Mouse (Mus musculus) kidney, postnatal 0 days (tissue): ENCODE measurements around the gene Fam208a. TPM values are rescaled to one million over a fixed set of nuclear protein-coding genes. Genes with fewer than 3 reads are reported as not detected.

Source experiments
- ATAC-seq: fragments of 200-750 bp; cut with Nextera tagmentation; replicated peaks from 2 replicates; pipeline ENCODE4 v1.8.0; 2017; ENCODE audit warnings: low read depth, moderate number of reproducible peaks, moderate TSS enrichment, moderate library complexity; ENCODE audit not compliant: low FRiP score
- DNase-seq: peaks from one replicate; pipeline ENCODE4 v3.0.0-alpha.2; 2016; ENCODE audit warnings: low spot score
- H3K27ac ChIP-seq: fragments of 300-500 bp; sonication (generic); 2 replicates; pipeline ENCODE4 v1.5.1; 2014; ENCODE audit warnings: mild to moderate bottlenecking
- H3K27me3 ChIP-seq: fragments of 300-500 bp; sonication (generic); 2 replicates; pipeline ENCODE4 v1.6.1; 2014; ENCODE audit warnings: low read length, mixed read lengths; ENCODE audit not compliant: insufficient read depth
- H3K36me3 ChIP-seq: fragments of 300-500 bp; sonication (generic); 2 replicates; pipeline ENCODE4 v1.6.1; 2014; ENCODE audit warnings: low read length, mixed read lengths; ENCODE audit not compliant: insufficient read depth
- H3K4me1 ChIP-seq: fragments of 300-500 bp; sonication (generic); replicated peaks from 2 replicates; pipeline ENCODE4 v1.6.1; 2014; ENCODE audit warnings: antibody characterized with exemption, low read length, mixed read lengths; ENCODE audit not compliant: insufficient read depth
- H3K4me2 ChIP-seq: fragments of 300-500 bp; sonication (generic); 2 replicates; pipeline ENCODE4 v1.6.1; 2014; ENCODE audit warnings: mild to moderate bottlenecking, low read length, moderate library complexity, mixed read lengths
- H3K4me3 ChIP-seq: fragments of 300-500 bp; sonication (generic); replicated peaks from 2 replicates; pipeline ENCODE4 v1.5.1; 2014; ENCODE audit warnings: low read depth, low read length
- H3K9ac ChIP-seq: fragments of 300-500 bp; sonication (generic); 2 replicates; pipeline ENCODE4 v1.6.1; 2014; ENCODE audit warnings: low read depth, low read length
- H3K9me3 ChIP-seq: fragments of 300-500 bp; sonication (generic); replicated peaks from 2 replicates; pipeline ENCODE4 v1.6.1; 2016; ENCODE audit warnings: low read length, inconsistent platforms, mixed read lengths
- CTCF ChIP-seq: IDR thresholded peaks from 2 replicates; pipeline ENCODE4 v1.5.1; 2016; ENCODE audit warnings: antibody characterized with exemption, low read depth, mild to moderate bottlenecking, moderate library complexity
- WGBS: fragments of 180-500 bp; shearing (Covaris S2); extraction: QIAGEN DNeasy Blood & Tissue Kit; methylation state at CpG from one replicate; pipeline ENCODE4 v1.1.7; 2014; 5-methylcytosine and 5-hydroxymethylcytosine counted together
- polyA plus RNA-seq: library from polyadenylated mRNA; unstranded; fragments of >200 nt; fragmentation: Nextera tagmentation; extraction: Ambion mirVana; gene quantifications from 2 replicates; pipeline ENCODE4 v1.2.1, GENCODE M21; 2015

The Fam208a gene
- polyA plus RNA-seq, 1 experiment from 2014 or later, result 9.7 TPM

DNA sequence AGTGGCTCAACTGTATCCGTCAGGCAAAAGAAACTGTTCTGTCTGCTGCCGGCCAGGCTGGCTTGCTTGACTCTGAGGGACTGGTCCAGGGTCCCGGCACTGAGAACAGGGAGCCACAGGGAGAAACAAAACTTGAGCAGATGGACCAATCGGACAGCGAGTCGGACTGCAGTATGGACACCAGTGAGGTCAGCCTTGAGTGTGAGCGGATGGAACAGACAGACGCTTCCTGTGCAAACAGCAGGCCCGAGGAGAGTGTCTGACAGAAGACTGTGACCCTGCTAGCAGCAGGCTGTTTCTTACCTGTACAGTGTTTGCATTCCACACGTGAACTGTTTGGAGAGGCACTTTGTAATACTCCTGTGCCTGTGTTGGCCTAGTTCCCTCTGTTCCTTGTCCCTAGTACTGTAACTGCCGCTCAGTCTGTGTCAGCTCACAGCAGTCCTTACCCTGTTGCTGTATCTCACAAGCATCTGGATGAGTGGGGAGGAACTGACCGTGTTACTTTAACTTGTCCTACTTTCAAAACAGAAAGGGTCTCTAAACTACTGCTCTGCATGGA lies 26.8 kb upstream of the Fam208a start:
- no peak for ATAC-seq
- no peak overlapping the region for H3K27ac ChIP-seq

DNA sequence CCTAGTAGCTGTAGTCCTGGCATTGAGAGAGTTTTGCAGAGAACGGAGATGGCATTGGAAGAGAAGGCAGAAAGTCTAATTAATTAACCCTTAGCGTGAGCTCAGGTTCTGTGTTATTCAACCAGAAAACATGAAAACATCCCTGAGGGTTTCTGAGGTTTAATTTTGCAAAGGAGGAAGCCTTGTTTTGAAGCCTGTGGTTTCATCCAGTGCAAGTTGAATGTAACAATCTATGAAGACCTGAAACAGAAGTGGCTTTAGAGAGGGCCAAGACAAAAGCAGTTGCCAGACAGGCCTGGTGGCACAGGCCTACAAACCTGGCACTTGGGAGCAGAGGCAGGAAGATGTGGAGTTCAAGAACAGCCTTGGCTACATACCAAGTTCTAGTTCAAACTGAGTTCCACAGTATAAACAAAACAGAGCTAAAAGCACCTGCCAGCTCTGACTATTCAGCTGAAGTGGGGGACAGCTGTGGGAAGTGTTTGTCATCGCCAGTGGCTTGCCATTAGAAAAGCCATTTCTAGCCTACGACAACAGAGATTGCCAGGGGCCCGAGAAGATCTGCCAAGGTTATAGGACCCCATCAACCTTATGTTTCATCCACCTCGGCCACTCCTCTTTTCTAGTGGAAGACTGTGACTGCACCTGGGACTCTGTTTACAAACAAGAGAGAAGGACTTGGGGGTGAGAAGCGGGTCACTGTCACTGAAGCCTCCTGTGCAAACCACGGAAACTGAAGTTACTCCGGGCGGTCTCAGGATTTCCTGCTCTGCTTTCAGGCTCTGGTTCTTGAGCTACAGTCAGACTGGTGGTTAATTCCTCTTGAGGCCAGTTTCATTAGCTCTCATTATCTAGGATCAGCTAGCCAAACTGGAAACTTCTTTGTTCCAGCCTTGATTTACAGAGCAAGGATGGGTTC lies 26.0 kb upstream of the Fam208a start:
- no peaks in the 10 kb centered on the region for H3K27me3 ChIP-seq
- H3K36me3 ChIP-seq, result peaks cover 7% of the 10 kb centered on the region; the same call in 1 of the 2 replicates
- no peak for DNase-seq
- ATAC-seq, result no peak
- no peak overlapping the region for H3K4me3 ChIP-seq
- H3K9ac ChIP-seq, result no peak overlapping the region
- H3K27ac ChIP-seq, result peak overlapping the region; percentile 19; the same call in 1 of the 2 replicates
- no peaks in the 10 kb centered on the region for H3K9me3 ChIP-seq
- H3K4me1 ChIP-seq, result no peaks in the 10 kb centered on the region; the same call in 1 of the 2 replicates
- no peak overlapping the region for H3K4me2 ChIP-seq
- TF ChIP-seq CTCF, result no peak
- 62% methylated on average over 10 of the region's 10 CpGs for WGBS

More for the DNA sequence above, 26.8 kb upstream of the Fam208a start:
- Histone ChIP-seq H3K9ac (no peak overlapping the region), H3K4me3 (no peak overlapping the region), H3K4me1 (no peaks in the 10 kb centered on the region; the same call in 1 of the 2 replicates), H3K36me3 (peaks cover 10% of the 10 kb centered on the region; the same call in 1 of the 2 replicates), H3K9me3 (no peaks in the 10 kb centered on the region), H3K4me2 (no peak overlapping the region), H3K27me3 (no peaks in the 10 kb centered on the region)
- no peak for TF ChIP-seq CTCF
- DNase-seq, result no peak
- WGBS, result 84% methylated on average over 12 of the region's 12 CpGs

DNA sequence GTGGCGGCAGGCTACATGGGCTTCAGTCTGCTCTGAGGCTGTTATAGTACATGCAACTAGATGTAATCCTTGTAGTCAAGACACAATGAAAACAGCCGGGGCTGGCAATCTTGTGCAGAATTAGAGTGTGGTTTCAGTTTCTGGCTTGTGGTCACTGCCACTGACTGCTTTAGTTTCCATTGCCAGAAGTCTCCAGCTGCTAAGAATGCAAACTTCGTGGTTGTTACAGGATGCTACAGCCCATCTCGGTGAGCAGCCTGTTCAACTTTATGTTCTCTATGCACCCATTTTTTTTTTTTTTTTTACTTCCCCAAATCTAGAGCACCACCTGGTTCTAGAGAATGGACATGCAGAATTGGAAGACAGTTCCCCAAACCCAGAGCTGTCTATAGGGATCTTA lies 23.2 kb upstream of the Fam208a start:
- 95% methylated on average over 4 of the region's 4 CpGs for whole genome bisulfite sequencing
- ATAC-seq, result no peak
- H3K9ac ChIP-seq, result no peak overlapping the region
- no peaks in the 10 kb centered on the region; the same call in 1 of the 2 replicates for H3K4me1 ChIP-seq
- no peaks in the 10 kb centered on the region for H3K9me3 ChIP-seq
- no peak for DNase-seq
- no peak overlapping the region for H3K4me3 ChIP-seq
- H3K27me3 ChIP-seq, result no peaks in the 10 kb centered on the region
- 0 out of 2 replicates have a peak, but pooled peaks cover 4% of the 10 kb centered on the region for H3K36me3 ChIP-seq
- TF ChIP-seq CTCF, result no peak
- no peak overlapping the region for H3K27ac ChIP-seq
- H3K4me2 ChIP-seq, result no peak overlapping the region

DNA sequence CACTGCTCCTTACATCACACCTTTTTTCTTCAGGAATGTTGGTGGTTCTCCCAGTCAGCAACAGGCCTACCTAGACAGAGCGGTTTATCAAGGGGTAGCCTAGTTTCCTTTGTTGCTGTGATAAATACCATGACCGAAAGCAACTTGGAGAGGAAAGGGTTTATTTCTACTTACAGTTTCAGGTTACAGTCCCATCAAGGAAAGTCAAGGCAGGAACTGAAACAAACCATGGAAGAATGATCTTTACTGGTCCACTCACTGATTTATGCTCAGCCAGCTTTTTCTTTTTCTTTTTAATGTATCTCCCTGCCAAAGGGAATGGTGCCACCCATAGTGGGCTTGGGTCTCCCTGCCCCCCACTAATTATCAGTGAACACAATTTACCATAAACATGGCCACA lies 22.7 kb upstream of the Fam208a start:
- H3K27me3 ChIP-seq, result no peaks in the 10 kb centered on the region
- no peak overlapping the region for H3K9ac ChIP-seq
- 90% methylated on average over 2 of the region's 2 CpGs for WGBS
- DNase-seq (no peak), ATAC-seq (no peak)
- H3K9me3 ChIP-seq, result no peaks in the 10 kb centered on the region
- no peaks in the 10 kb centered on the region for H3K4me1 ChIP-seq
- H3K27ac ChIP-seq, result no peak overlapping the region
- H3K36me3 ChIP-seq, result 0 out of 2 replicates have a peak, but pooled peaks cover 4% of the 10 kb centered on the region
- H3K4me2 ChIP-seq, result no peak overlapping the region
- no peak for TF ChIP-seq CTCF
- no peak overlapping the region for H3K4me3 ChIP-seq

DNA sequence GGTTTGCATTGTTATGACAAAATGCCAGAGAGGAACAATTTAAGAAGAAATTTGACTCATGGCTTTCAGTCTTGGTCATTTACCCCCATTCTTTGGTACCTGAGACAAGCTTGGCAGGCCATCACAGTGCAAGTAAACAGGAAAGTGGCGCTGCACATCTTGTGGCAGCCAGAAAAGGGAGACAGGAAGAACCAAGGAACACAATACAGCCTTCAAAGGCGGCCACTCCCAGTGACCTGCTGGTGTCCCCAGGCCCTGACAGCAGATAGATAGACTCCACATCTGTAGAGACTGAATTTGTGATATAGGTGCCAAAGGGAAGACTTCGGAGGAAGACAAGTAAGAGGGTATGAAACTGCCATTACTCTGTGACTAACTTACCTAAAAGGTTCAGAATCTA lies 20.4 kb upstream of the Fam208a start:
- no peak overlapping the region for H3K9ac ChIP-seq
- TF ChIP-seq CTCF, result no peak
- no peak overlapping the region for H3K4me2 ChIP-seq
- H3K9me3 ChIP-seq, result no peaks in the 10 kb centered on the region
- DNase-seq (no peak), ATAC-seq (no peak)
- H3K27me3 ChIP-seq, result no peaks in the 10 kb centered on the region
- 76% methylated on average over 3 of the region's 3 CpGs for WGBS
- no peak overlapping the region for H3K27ac ChIP-seq
- 0 out of 2 replicates have a peak, but pooled peaks cover 4% of the 10 kb centered on the region for H3K36me3 ChIP-seq
- no peak overlapping the region for H3K4me3 ChIP-seq
- H3K4me1 ChIP-seq, result no peaks in the 10 kb centered on the region

DNA sequence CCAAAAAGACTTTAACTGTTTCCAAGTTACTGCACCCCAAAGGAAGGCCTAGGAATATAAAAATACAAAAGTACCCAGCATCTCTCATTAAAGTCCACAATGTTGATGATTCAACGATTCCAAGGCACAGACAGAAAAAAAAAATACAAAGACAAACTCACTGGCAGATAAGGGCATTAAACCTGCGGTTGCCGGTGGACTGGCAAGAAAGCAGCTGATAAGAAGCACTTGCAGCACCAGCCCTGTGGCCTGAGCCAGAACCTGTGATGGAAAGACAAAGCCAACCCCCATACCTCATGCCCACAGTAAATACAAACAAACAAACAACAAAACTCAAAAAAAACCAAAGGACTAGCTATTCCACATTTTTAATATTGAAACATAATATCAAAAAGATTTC lies 19.0 kb upstream of the Fam208a start:
- H3K36me3 ChIP-seq, result no peaks in the 10 kb centered on the region
- DNase-seq, result no peak
- no peak overlapping the region for H3K9ac ChIP-seq
- H3K27ac ChIP-seq, result no peak overlapping the region
- 93% methylated on average over 3 of the region's 3 CpGs for WGBS
- no peaks in the 10 kb centered on the region for H3K4me1 ChIP-seq
- no peak overlapping the region for H3K4me3 ChIP-seq
- no peak for TF ChIP-seq CTCF
- H3K27me3 ChIP-seq, result no peaks in the 10 kb centered on the region
- no peak for ATAC-seq
- no peaks in the 10 kb centered on the region for H3K9me3 ChIP-seq
- H3K4me2 ChIP-seq, result no peak overlapping the region
